In the genomic region with DNA sequence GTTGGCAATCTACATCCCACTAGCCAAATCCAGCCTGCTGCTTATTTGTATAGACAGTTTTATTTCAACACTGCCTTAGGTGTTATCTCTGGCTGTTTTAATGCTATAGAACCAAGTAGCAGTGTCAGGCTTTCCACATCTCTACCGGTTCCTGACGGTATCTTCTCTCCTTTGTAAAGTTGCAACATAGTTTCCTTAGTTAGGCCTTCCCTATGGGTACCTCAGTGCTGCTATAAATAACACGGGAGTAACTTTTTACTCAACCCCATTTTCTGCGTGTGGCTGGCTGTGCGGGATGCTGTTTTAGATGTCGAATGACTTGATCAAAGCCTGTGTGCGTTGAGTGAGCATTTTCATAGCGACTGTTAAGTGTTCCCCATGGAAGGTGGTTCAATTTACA, we compare ENCODE assay signal across 30 mouse cellular contexts. TPM values are rescaled to one million over a fixed set of nuclear protein-coding genes. Genes with fewer than 3 reads are reported as not detected.
"Had no signal": no experiment of that assay in that cellular context is flagged by ENCODE, and none has a peak within 500 bp of the region (broad histone marks: within the 10 kb centered on the region; RNA-seq: fewer than 3 reads in every experiment).

No protein-coding gene starts in this region.

- H3K4me1 ChIP-seq: liver, embryonic 13.5 days; midbrain, embryonic 12.5 days; neural tube, embryonic 13.5 days had no signal

- H3K4me3 ChIP-seq: liver, embryonic 13.5 days; megakaryocyte, embryonic 14.5 days; midbrain, embryonic 12.5 days; myocyte; neural tube, embryonic 13.5 days had no signal

- ATAC-seq: intestine, embryonic 16.5 days; lung, postnatal 0 days; midbrain, embryonic 16.5 days had no signal

- H3K36me3 ChIP-seq: neural tube, embryonic 13.5 days had no signal

- H3K27me3 ChIP-seq: liver, embryonic 13.5 days; midbrain, embryonic 12.5 days; neural tube, embryonic 13.5 days had no signal

- DNase-seq: kidney, adult 18-20 months; kidney, adult 9 months; kidney, postnatal 14 days; kidney, postnatal 4 days; liver, embryonic 13.5 days; lung, embryonic 14.5 days; retina, postnatal 1 day; thymus, adult 18-20 months; thymus, postnatal 36 days had no signal

- H3K27ac ChIP-seq: liver, embryonic 13.5 days; macrophage; midbrain, embryonic 12.5 days; neural tube, embryonic 13.5 days had no signal

RNA-seq across cellular contexts. Expression of gene Gtsf1l, which starts 1.1 kb away (rescaled TPM):
- total RNA-seq: layer of hippocampus, adult 18-20 months; layer of hippocampus, postnatal 25 days; left cerebral cortex, adult 18-20 months; left cerebral cortex, postnatal 25 days; liver, adult 2 months; monocyte, adult 5-6 weeks; neutrophil, adult 5-6 weeks had no signal
- polyA plus RNA-seq: intestine, embryonic 16.5 days; kidney, embryonic 16.5 days; limb, embryonic 11.5 days; limb, embryonic 14.5 days; liver, adult 2 months; liver, embryonic 13.5 days; lung, embryonic 14.5 days; macrophage; midbrain, embryonic 12.5 days; midbrain, embryonic 16.5 days; myocyte; neural tube, embryonic 13.5 days; small intestine, adult 2 months; spleen, adult 2 months; stomach, embryonic 16.5 days had no signal

RNA-seq across cellular contexts. Expression of gene Mybl2, which starts 32.1 kb away (rescaled TPM):
- total RNA-seq: monocyte, adult 5-6 weeks had no signal
